Mouse (Mus musculus): ENCODE data around the gene Lrrc10. TPM values are rescaled to one million over a fixed set of nuclear protein-coding genes. Genes with fewer than 3 reads are reported as not detected.

Gene Lrrc10
- total and polyA plus RNA-seq, 2 experiments from 2014 or later: not detected

DNA sequence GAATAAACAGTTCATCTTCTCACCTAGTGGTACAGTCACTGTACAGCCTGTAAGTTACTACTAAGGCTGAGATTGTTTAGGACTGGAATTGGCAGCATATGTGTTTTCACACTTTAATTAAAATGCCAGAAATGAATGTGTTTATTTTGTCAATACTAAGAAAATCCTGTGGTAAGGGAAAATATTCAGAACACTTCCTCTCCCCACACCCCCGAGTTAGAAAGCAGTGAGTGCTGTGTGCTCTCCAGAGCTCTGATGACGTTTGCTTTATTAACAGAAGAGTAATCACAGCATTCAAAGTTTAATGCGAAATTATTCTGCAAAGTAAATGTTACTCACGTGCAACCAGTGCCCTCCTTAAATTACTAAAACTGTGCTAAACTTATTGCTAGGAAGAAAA, 44.5 kb downstream of the Lrrc10 start:
- H3K27ac ChIP-seq (ENCODE audit: low read depth, low read length): no peak overlapping the region
- H3K4me2 ChIP-seq (ENCODE audit: low read depth): no peak overlapping the region
- H3K27me3 ChIP-seq (ENCODE audit: insufficient read depth, low read length): no peaks in the 10 kb centered on the region
- TF ChIP-seq CTCF (IDR thresholded peaks at IDR 0.05; ENCODE audit: low read depth): no peak
- no peaks in the 10 kb centered on the region for H3K9me3 ChIP-seq (ENCODE audit: low read length)
- 0 out of 2 replicates have a peak, but pooled peaks cover 4% of the 10 kb centered on the region for H3K4me1 ChIP-seq (ENCODE audit: insufficient read depth)
- ATAC-seq (no peak), DNase-seq (no peak)
- WGBS: 64% methylated on average over 4 of the region's 4 CpGs
- no peak overlapping the region for H3K9ac ChIP-seq
- H3K36me3 ChIP-seq (ENCODE audit: insufficient read depth): peaks cover 2% of the 10 kb centered on the region; the same call in 1 of the 2 replicates
- no peak overlapping the region for H3K4me3 ChIP-seq (ENCODE audit: low read depth, low read length)

DNA sequence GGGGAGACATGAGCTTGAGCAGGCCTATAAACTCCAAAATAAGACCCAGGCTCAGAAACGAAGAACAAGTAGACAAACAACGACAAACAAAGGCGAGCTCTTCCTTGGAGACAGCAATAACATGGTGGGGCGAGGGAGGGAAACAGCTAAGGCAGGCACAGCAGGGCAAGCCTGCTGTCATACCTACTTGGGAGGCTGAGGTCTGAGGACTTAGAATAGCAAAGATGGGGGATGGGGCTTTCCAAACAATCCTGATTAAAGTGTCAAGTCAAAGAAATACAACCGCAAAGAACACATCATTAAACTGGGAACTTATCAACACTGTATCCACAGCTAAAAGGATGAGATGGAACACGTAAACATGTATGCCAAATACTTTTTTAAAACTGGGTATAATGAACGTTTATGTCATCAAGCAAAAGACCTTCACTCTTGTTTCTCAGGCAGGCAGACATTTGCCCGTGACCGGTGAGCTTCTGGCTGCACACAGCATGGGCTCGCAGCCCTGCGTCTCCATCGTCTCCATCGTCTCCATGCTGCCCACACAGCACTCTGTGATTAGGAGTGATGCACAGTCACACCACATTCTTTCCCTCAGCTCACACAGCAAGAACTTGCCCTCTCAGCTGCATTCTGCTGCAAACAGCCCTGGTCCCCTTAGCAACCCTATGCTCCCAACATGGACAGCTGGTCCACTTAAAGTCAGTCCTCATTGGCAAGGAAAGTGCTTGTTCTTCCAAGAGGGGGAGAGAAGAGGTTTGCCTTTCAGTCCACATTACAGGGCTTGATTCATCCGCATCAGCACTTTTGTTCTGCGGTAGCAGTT, 49.6 kb downstream of the Lrrc10 start:
- H3K4me1 ChIP-seq (ENCODE audit: insufficient read depth): 0 out of 2 replicates have a peak, but pooled peaks cover 4% of the 10 kb centered on the region
- ATAC-seq (peak; percentile 96), DNase-seq (peak; percentile 57)
- WGBS: 43% methylated on average over 15 of the region's 15 CpGs
- no peak overlapping the region for H3K4me2 ChIP-seq (ENCODE audit: low read depth)
- no peak overlapping the region for H3K9ac ChIP-seq
- no peak overlapping the region for H3K4me3 ChIP-seq (ENCODE audit: low read depth, low read length)
- H3K27ac ChIP-seq (ENCODE audit: low read depth, low read length): peak overlapping the region; percentile 35; the same call in 1 of the 2 replicates
- no peak for TF ChIP-seq CTCF (IDR thresholded peaks at IDR 0.05; ENCODE audit: low read depth)
- H3K36me3 ChIP-seq (ENCODE audit: insufficient read depth): no peaks in the 10 kb centered on the region
- H3K9me3 ChIP-seq (ENCODE audit: low read length): no peaks in the 10 kb centered on the region
- H3K27me3 ChIP-seq (ENCODE audit: insufficient read depth, low read length): no peaks in the 10 kb centered on the region

DNA sequence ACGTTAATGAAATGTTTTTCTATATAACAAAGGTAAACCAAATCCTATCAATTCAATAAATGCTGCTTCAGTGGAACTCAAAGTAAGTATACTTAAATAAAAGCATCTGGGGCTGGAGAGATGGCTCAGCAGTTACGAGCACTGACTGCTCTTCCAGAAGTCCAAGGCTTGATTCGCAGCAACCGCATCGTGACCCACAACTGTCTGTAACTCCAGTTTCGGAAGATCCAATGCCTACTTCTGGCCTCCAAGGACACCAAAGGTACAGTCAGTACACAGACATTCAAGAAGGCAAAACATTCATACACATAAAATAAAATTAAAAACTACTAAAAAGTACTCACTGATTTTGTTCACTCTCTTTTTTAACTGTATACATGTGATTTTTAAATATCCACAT, 51.0 kb downstream of the Lrrc10 start:
- Histone ChIP-seq H3K36me3 (ENCODE audit: insufficient read depth) (no peaks in the 10 kb centered on the region), H3K27ac (ENCODE audit: low read depth, low read length) (no peak overlapping the region), H3K4me2 (ENCODE audit: low read depth) (no peak overlapping the region), H3K9me3 (ENCODE audit: low read length) (no peaks in the 10 kb centered on the region), H3K9ac (no peak overlapping the region), H3K27me3 (ENCODE audit: insufficient read depth, low read length) (no peaks in the 10 kb centered on the region), H3K4me1 (ENCODE audit: insufficient read depth) (0 out of 2 replicates have a peak, but pooled peaks cover 4% of the 10 kb centered on the region), H3K4me3 (ENCODE audit: low read depth, low read length) (no peak overlapping the region)
- no peak for ATAC-seq
- no peak for DNase-seq
- WGBS: 89% methylated on average over 6 of the region's 6 CpGs
- no peak for TF ChIP-seq CTCF (IDR thresholded peaks at IDR 0.05; ENCODE audit: low read depth)

Other genes with a start within 250 kb of the Lrrc10 start
- 0.08 TPM in 1 of 2 replicates, not detected in the other for gene Myrfl, start 148.4 kb upstream of the Lrrc10 start, total RNA-seq (2014; rRNA removed)
- not detected in 2 replicates for gene Myrfl, start 148.4 kb upstream of the Lrrc10 start, polyA plus RNA-seq (2015; fragmentation: Nextera tagmentation; extraction: Ambion mirVana)
- gene Rab3ip, start 94.6 kb upstream of the Lrrc10 start, total RNA-seq (2014; rRNA removed): 80.7 and 125 TPM in 2 replicates
- 37.3 and 41.8 TPM in 2 replicates for gene Rab3ip, start 94.6 kb upstream of the Lrrc10 start, polyA plus RNA-seq (2015; fragmentation: Nextera tagmentation; extraction: Ambion mirVana)
- gene Gm10271, start 72.7 kb upstream of the Lrrc10 start, total RNA-seq (2014; rRNA removed): not detected in 2 replicates
- not detected in 2 replicates for gene Gm10271, start 72.7 kb upstream of the Lrrc10 start, polyA plus RNA-seq (2015; fragmentation: Nextera tagmentation; extraction: Ambion mirVana)
- not detected in 2 replicates for gene Best3, start 59.0 kb upstream of the Lrrc10 start, total RNA-seq (2014; rRNA removed)
- 0.05 and 0.11 TPM in 2 replicates for gene Best3, start 59.0 kb upstream of the Lrrc10 start, polyA plus RNA-seq (2015; fragmentation: Nextera tagmentation; extraction: Ambion mirVana)
- gene Cct2, start 18.5 kb downstream of the Lrrc10 start, total RNA-seq (2014; rRNA removed): 399 and 404 TPM in 2 replicates
- gene Cct2, start 18.5 kb downstream of the Lrrc10 start, polyA plus RNA-seq (2015; fragmentation: Nextera tagmentation; extraction: Ambion mirVana): 240 and 249 TPM in 2 replicates
- gene Frs2, start 103.2 kb downstream of the Lrrc10 start, total RNA-seq (2014; rRNA removed): 17.0 and 28.7 TPM in 2 replicates
- 11.3 and 17.2 TPM in 2 replicates for gene Frs2, start 103.2 kb downstream of the Lrrc10 start, polyA plus RNA-seq (2015; fragmentation: Nextera tagmentation; extraction: Ambion mirVana)
- gene Yeats4, start 179.2 kb downstream of the Lrrc10 start, total RNA-seq (2014; rRNA removed): 90.9 and 92.3 TPM in 2 replicates
- 96.8 and 104 TPM in 2 replicates for gene Yeats4, start 179.2 kb downstream of the Lrrc10 start, polyA plus RNA-seq (2015; fragmentation: Nextera tagmentation; extraction: Ambion mirVana)
- gene 9530003J23Rik, start 193.4 kb downstream of the Lrrc10 start, total RNA-seq (2014; rRNA removed): not detected in 2 replicates
- 0.13 and 0.21 TPM in 2 replicates for gene 9530003J23Rik, start 193.4 kb downstream of the Lrrc10 start, polyA plus RNA-seq (2015; fragmentation: Nextera tagmentation; extraction: Ambion mirVana)
- gene Lyz2, start 237.0 kb downstream of the Lrrc10 start, total RNA-seq (2014; rRNA removed): 10.2 and 14.2 TPM in 2 replicates
- 25.6 and 29.5 TPM in 2 replicates for gene Lyz2, start 237.0 kb downstream of the Lrrc10 start, polyA plus RNA-seq (2015; fragmentation: Nextera tagmentation; extraction: Ambion mirVana)
- gene Lyz1, start 247.5 kb downstream of the Lrrc10 start, total RNA-seq (2014; rRNA removed): not detected in 2 replicates
- gene Lyz1, start 247.5 kb downstream of the Lrrc10 start, polyA plus RNA-seq (2015; fragmentation: Nextera tagmentation; extraction: Ambion mirVana): 0.16 TPM in 1 of 2 replicates, not detected in the other

Data from forebrain, postnatal 0 days (tissue).